Mouse (Mus musculus) c-Kit-negative CD71-positive TER-119-positive erythroid progenitor cells, embryonic 14.5 days (primary cell): ENCODE data around the gene Snx17.
A peak's percentile ranks its signal among the peaks of the same experiment; 100 is the strongest.

Source experiments
- DNase-seq: peaks from one replicate; pipeline ENCODE4 v3.0.0-alpha.2; 2013; ENCODE audit warnings: low read depth, low spot score

Gene Snx17

GRCm38 (mm10) chr5:31226641-31227040 is 33.6 kb downstream of the Snx17 start:
- DNase-seq: no peak

- peak; percentile 92 for DNase-seq
These were observed 47.9 kb downstream of the Snx17 start, which contains the start of the genes Nrbp1 and Gm9970 for GRCm38 (mm10) chr5:31240637-31241521. TSS of gene Nrbp1 (plus strand) at chr5:31240864. TSS of gene Gm9970 (minus strand) at chr5:31241232.

GRCm38 (mm10) chr5:31241522-31242034 is 48.6 kb downstream of the Snx17 start:
- no peak for DNase-seq

GRCm38 (mm10) chr5:31242191-31242590 is 49.2 kb downstream of the Snx17 start:
- DNase-seq: peak; percentile 5
